Mouse (Mus musculus): ENCODE results near the gene Pafah1b2. TPM values are rescaled to one million over a fixed set of nuclear protein-coding genes. Genes with fewer than 3 reads are reported as not detected.

The Pafah1b2 gene
- total and polyA plus RNA-seq, 3 experiments = 65.5 to 154 (median 134) TPM

- H3K4me3 ChIP-seq (ENCODE audit: low read depth, low read length) = no peak overlapping the region; the same call in 1 of the 2 replicates
- no peak for ATAC-seq (ENCODE audit: extremely low read depth, insufficient number of reproducible peaks, low FRiP score, poor library complexity, severe bottlenecking)
- H3K4me1 ChIP-seq (ENCODE audit: insufficient read depth, low read depth, low read length) = peaks cover 26% of the 10 kb centered on the region
- no peaks in the 10 kb centered on the region for H3K9me3 ChIP-seq (replicated peaks)
- H3K27me3 ChIP-seq (ENCODE audit: insufficient read depth, low read length) = no peaks in the 10 kb centered on the region
- no peak for DNase-seq (ENCODE audit: low spot score)
- no peak for TF ChIP-seq GATA1 (IDR thresholded peaks at IDR 0.05; ENCODE audit: borderline replicate concordance, low read length)
- TF ChIP-seq POLR2AphosphoS5 (IDR thresholded peaks at IDR 0.05; ENCODE audit: insufficient replicate concordance, low read depth, low read length) = no peak
- TF ChIP-seq GATA2 (IDR thresholded peaks at IDR 0.05; ENCODE audit: borderline replicate concordance, low read depth, low read length) = no peak
- TF ChIP-seq CTCF (IDR thresholded peaks at IDR 0.05; ENCODE audit: low read depth, low read length) = no peak
- no peak for TF ChIP-seq TAL1 (conservative IDR thresholded peaks at IDR 0.05; ENCODE audit: low read depth, low read length)
- H3K36me3 ChIP-seq (replicated peaks) = peaks cover 97% of the 10 kb centered on the region
These were observed 68.6 kb downstream of the Pafah1b2 start for GRCm38 (mm10) chr9:45943628-45944505.

- H3K4me3 ChIP-seq (ENCODE audit: low read depth, low read length) = no peak overlapping the region
- H3K27me3 ChIP-seq (ENCODE audit: insufficient read depth, low read length) = no peaks in the 10 kb centered on the region
- H3K4me1 ChIP-seq (ENCODE audit: insufficient read depth, low read depth, low read length) = peaks cover 26% of the 10 kb centered on the region
- ATAC-seq (ENCODE audit: extremely low read depth, insufficient number of reproducible peaks, low FRiP score, poor library complexity, severe bottlenecking) (no peak), DNase-seq (ENCODE audit: low spot score) (no peak)
- no peak for TF ChIP-seq TAL1 (conservative IDR thresholded peaks at IDR 0.05; ENCODE audit: low read depth, low read length)
- no peaks in the 10 kb centered on the region for H3K9me3 ChIP-seq (replicated peaks)
- H3K36me3 ChIP-seq (replicated peaks) = peaks cover 97% of the 10 kb centered on the region
These were observed 69.6 kb downstream of the Pafah1b2 start for GRCm38 (mm10) chr9:45942916-45943315.

GRCm38 (mm10) chr9:45942464-45942863, 70.0 kb downstream of the Pafah1b2 start:
- no peak for DNase-seq (ENCODE audit: low spot score)
- H3K36me3 ChIP-seq (replicated peaks) = peaks cover 97% of the 10 kb centered on the region
- H3K4me1 ChIP-seq (ENCODE audit: insufficient read depth, low read depth, low read length) = peaks cover 26% of the 10 kb centered on the region
- TF ChIP-seq TAL1 (conservative IDR thresholded peaks at IDR 0.05; ENCODE audit: low read depth, low read length) (no peak), CTCF (IDR thresholded peaks at IDR 0.05; ENCODE audit: low read depth, low read length) (no peak), GATA2 (IDR thresholded peaks at IDR 0.05; ENCODE audit: borderline replicate concordance, low read depth, low read length) (no peak), POLR2AphosphoS5 (IDR thresholded peaks at IDR 0.05; ENCODE audit: insufficient replicate concordance, low read depth, low read length) (no peak), GATA1 (IDR thresholded peaks at IDR 0.05; ENCODE audit: borderline replicate concordance, low read length) (no peak)
- ATAC-seq (ENCODE audit: extremely low read depth, insufficient number of reproducible peaks, low FRiP score, poor library complexity, severe bottlenecking) = no peak
- no peaks in the 10 kb centered on the region for H3K27me3 ChIP-seq (ENCODE audit: insufficient read depth, low read length)
- H3K9me3 ChIP-seq (replicated peaks) = no peaks in the 10 kb centered on the region
- H3K4me3 ChIP-seq (ENCODE audit: low read depth, low read length) = no peak overlapping the region

- DNase-seq (ENCODE audit: low spot score) = no peak
- Histone ChIP-seq H3K4me3 (ENCODE audit: low read depth, low read length) (no peak overlapping the region), H3K4me1 (ENCODE audit: insufficient read depth, low read depth, low read length) (peaks cover 26% of the 10 kb centered on the region), H3K27me3 (ENCODE audit: insufficient read depth, low read length) (no peaks in the 10 kb centered on the region), H3K36me3 (replicated peaks) (peaks cover 89% of the 10 kb centered on the region), H3K9me3 (replicated peaks) (no peaks in the 10 kb centered on the region)
- no peak for TF ChIP-seq CTCF (IDR thresholded peaks at IDR 0.05; ENCODE audit: low read depth, low read length)
- no peak for TF ChIP-seq GATA2 (IDR thresholded peaks at IDR 0.05; ENCODE audit: borderline replicate concordance, low read depth, low read length)
- TF ChIP-seq TAL1 (conservative IDR thresholded peaks at IDR 0.05; ENCODE audit: low read depth, low read length) = no peak
- TF ChIP-seq POLR2AphosphoS5 (IDR thresholded peaks at IDR 0.05; ENCODE audit: insufficient replicate concordance, low read depth, low read length) = no peak
- no peak for TF ChIP-seq GATA1 (IDR thresholded peaks at IDR 0.05; ENCODE audit: borderline replicate concordance, low read length)
- no peak for ATAC-seq (ENCODE audit: extremely low read depth, insufficient number of reproducible peaks, low FRiP score, poor library complexity, severe bottlenecking)
These were observed 71.1 kb downstream of the Pafah1b2 start for GRCm38 (mm10) chr9:45941329-45941888.

- no peak overlapping the region for H3K4me3 ChIP-seq (ENCODE audit: low read depth, low read length)
- DNase-seq (ENCODE audit: low spot score) (no peak), ATAC-seq (ENCODE audit: extremely low read depth, insufficient number of reproducible peaks, low FRiP score, poor library complexity, severe bottlenecking) (no peak)
- H3K4me1 ChIP-seq (ENCODE audit: insufficient read depth, low read depth, low read length) = peaks cover 26% of the 10 kb centered on the region
- TF ChIP-seq TAL1 (conservative IDR thresholded peaks at IDR 0.05; ENCODE audit: low read depth, low read length) (no peak), POLR2AphosphoS5 (IDR thresholded peaks at IDR 0.05; ENCODE audit: insufficient replicate concordance, low read depth, low read length) (no peak), CTCF (IDR thresholded peaks at IDR 0.05; ENCODE audit: low read depth, low read length) (no peak), GATA1 (IDR thresholded peaks at IDR 0.05; ENCODE audit: borderline replicate concordance, low read length) (no peak), GATA2 (IDR thresholded peaks at IDR 0.05; ENCODE audit: borderline replicate concordance, low read depth, low read length) (no peak)
- no peaks in the 10 kb centered on the region for H3K27me3 ChIP-seq (ENCODE audit: insufficient read depth, low read length)
- no peaks in the 10 kb centered on the region for H3K9me3 ChIP-seq (replicated peaks)
- peaks cover 72% of the 10 kb centered on the region for H3K36me3 ChIP-seq (replicated peaks)
These were observed 72.7 kb downstream of the Pafah1b2 start for GRCm38 (mm10) chr9:45939794-45940193.

- peaks cover 65% of the 10 kb centered on the region for H3K36me3 ChIP-seq (replicated peaks)
- no peaks in the 10 kb centered on the region for H3K9me3 ChIP-seq (replicated peaks)
- H3K27me3 ChIP-seq (ENCODE audit: insufficient read depth, low read length) = 0 out of 2 replicates have a peak, but pooled peaks cover 2% of the 10 kb centered on the region
- no peak overlapping the region for H3K4me3 ChIP-seq (ENCODE audit: low read depth, low read length)
- DNase-seq (ENCODE audit: low spot score) = no peak
- ATAC-seq (ENCODE audit: extremely low read depth, insufficient number of reproducible peaks, low FRiP score, poor library complexity, severe bottlenecking) = no peak
- H3K4me1 ChIP-seq (ENCODE audit: insufficient read depth, low read depth, low read length) = peaks cover 20% of the 10 kb centered on the region
- TF ChIP-seq POLR2AphosphoS5 (IDR thresholded peaks at IDR 0.05; ENCODE audit: insufficient replicate concordance, low read depth, low read length) = no peak
- no peak for TF ChIP-seq GATA1 (IDR thresholded peaks at IDR 0.05; ENCODE audit: borderline replicate concordance, low read length)
- TF ChIP-seq GATA2 (IDR thresholded peaks at IDR 0.05; ENCODE audit: borderline replicate concordance, low read depth, low read length) = no peak
- TF ChIP-seq TAL1 (conservative IDR thresholded peaks at IDR 0.05; ENCODE audit: low read depth, low read length) = no peak
- no peak for TF ChIP-seq CTCF (IDR thresholded peaks at IDR 0.05; ENCODE audit: low read depth, low read length)
These were observed 73.4 kb downstream of the Pafah1b2 start for GRCm38 (mm10) chr9:45938952-45939637.

Data from G1E (cell line).